Mouse (Mus musculus) kidney, adult 11 months (tissue): ENCODE measurements around the gene Mnx1.

Source experiments
- DNase-seq: peaks from one replicate; pipeline ENCODE4 v3.0.0; 2022

Mnx1 gene

DNA sequence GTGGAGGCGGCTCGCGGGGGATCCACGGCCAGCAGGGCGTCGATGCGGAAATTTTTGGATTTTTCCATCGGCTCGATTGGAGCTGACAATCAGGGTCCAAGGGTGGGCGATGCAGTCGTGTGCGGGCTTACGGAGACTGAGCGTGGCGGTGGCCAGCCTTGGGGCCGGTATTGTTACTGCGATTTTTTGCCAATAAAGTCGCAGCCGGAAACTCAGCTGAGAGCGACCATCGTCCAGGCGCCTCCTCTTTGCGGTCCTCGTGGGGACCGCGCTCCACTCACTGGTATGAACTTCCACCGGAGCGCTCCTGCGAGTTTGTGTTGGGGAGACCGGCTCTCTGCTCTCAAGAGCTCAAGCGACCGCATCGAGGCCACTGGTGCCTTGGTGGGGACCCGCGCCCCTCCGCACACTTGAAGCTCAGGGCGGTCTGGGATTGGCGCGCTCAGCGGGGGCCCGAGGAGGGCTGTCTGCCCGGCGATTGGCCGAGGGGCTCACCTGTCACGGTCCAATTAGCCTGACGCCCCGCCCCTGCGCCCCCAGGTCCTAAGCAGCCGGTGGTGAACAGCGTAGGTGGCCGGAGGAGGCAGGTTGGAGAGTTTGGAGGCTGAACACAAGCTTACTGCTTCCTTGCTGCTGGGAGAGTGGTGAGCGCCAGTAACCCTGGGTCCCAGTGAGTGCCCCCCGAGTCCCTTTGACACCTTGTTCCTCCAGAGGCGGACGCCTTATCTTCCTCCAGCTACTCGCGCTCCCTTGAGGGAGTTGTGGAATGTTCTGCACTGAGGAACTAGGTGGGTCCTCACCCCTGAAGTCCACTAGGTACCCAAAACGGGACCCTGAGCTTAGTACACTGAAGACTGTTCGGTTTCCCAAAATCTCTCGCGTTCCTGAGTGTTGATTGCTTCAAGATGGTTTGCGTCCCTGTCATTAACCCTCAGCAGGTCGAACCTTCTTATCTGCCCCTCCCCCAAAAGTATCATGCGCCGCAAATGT, at the start of gene Mnx1:
Mnx1 (minus strand) TSS at position 263 of the 990 bp plus-strand sequence.
- DNase-seq: no peak

DNA sequence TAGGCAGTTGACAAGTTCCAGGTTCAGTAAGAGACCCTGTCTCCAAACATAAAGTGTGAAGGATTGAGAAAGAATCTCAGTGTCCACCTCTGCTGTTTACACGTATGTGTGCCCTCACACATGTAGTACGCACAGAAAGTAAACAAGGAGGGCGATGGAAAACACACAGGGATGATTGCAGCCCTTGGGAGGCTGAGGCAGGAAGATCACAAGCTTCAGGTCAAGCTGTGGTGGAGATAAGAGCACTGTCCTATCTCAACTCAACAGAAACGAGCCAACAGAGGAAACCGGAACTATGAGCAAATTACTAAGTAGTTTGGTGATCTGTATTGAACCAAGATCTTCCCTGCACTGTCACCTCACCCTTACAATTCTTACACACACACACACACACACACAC, 38.2 kb upstream of the Mnx1 start:
- DNase-seq: no peak

DNA sequence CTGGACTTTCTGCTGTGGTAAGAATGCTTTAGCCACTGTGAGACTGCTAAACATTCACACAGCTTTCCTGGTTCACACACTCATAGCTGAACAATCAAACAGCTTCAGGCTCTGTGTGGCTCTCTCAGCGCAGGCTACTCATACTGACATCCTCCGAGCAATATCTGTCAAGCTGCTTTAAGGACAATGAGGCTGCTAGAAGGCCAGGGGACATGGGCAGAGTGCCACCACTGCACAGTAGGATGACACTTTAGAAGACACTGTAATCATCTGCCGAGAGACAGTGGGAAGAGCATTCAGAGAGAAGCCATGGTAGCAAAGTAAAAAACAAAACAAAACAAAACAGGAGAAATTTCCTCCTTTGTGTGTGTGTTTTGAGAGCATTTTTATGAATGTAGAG, 37.6 kb upstream of the Mnx1 start:
- DNase-seq: no peak

DNA sequence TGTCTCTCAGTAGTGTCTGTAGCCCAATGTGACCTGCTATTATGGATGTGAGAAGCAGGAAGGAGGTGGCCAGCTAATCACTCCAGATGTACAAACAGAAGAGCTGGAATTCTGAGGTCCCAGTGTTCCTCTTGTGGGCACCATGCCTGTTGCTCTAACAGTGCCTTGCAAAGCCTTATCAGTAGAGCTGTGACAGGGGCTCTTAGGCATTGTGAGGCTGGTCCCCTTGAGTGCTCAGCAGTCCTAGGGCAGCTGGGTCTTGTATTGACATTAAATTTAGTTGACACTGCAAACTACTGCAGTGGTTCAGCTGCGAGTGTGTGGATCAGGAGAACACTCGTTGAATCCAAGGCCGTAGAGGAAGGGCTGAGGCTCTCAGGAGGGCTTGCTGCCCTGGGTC, 28.7 kb upstream of the Mnx1 start:
- DNase-seq: no peak

DNA sequence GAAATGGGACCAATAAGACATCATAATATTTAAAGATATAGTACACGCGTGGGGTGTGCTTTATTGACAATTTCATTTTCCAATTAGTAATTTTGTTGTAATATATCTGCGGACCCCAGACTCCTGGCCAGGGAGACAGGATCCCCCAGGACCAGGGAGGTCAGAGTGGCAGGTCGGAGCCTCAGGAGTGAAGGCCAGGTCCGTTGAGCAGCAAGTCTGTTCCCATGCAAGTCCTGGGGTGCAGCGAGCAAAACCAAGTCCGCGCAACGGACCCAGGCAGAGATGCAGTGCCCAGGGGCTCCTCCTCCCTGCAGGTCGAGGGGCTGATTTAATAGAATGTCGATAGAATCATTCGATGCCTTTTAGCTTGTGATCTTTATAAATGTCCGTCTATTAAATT, 9.1 kb upstream of the Mnx1 start:
- DNase-seq: no peak

DNA sequence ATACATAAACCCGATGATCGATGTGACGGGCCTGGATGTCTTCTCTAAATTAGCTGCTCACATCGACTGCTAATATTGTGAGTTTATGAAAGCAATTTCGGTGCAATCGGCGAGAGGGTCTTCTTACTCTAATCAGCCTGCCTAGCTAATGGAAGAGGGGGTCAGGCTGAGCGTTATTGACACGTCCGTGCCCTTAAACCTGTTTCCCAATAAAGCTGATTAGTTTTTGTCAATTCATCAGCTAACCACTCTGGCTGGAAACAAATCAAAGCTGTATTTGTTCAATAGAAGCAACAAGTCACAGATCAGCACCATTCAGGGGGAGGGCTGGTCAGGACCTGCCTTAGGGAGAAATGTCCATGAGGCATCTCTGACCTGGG, 7.7 kb upstream of the Mnx1 start:
- DNase-seq: no peak

DNA sequence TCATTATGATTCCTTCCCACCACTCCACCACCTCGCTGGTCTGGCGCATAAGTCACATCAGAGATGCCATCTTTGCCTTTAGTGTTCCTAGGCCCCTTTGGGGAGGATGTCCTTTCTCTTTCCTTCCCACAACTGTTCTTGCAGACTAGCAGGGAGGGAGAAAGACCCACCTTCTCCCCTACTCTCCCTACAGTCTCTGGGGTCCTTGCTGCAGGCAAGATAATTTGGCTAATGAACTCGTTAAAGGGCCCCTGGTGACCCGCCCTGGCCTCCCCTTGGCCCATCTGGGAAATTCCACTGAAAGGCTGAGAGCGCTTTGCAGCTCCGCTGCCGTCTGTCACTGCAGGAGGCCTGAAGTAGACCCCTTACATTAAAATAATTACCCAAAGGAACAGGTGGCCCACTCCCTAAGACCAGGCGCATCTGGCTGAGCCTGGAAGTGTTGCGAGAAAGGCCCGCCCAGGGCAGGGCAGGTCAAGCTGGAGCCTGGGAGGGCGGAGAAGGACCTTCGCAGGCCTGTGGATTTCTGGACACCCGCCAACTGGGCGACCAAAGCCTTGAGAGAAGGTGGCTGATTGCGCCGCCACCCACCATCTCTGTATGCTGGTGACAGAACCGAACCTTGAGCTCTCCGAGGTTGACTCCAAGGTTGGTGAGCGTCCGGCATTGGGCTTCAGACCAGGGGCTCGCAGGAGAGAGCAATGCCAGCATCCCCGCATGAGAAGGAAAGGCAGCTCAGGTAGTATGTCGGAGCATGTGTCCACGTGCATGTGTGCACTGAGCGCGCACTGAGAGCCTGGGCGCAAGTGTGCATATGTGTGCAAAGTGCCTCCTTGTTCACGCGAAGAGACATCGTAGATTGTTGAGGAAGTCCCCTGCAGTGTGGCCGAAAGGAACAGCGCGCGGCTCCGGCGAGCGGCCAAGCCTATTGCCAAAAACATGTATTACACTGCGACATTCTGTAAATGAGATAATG, 7.0 kb upstream of the Mnx1 start:
- no peak for DNase-seq

DNA sequence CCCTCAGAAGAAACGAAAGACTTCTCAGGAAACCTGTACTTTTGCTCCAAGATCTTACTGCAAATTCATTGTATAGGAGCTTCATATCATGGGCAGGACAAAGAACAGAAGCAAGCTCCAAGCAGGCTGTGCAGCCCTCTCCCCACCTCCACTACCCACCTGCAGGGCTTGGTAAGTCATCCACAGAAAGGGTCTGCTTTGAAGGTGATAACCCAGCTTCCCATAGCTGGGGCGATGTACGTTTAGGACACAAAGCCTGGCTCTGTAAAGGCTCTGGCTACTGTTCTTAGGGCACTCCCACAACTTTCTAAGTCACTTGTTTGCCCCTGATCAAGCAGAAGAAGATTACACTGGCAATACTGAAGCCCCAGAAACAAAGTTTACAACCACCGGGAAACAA, 5.5 kb upstream of the Mnx1 start:
- no peak for DNase-seq

DNA sequence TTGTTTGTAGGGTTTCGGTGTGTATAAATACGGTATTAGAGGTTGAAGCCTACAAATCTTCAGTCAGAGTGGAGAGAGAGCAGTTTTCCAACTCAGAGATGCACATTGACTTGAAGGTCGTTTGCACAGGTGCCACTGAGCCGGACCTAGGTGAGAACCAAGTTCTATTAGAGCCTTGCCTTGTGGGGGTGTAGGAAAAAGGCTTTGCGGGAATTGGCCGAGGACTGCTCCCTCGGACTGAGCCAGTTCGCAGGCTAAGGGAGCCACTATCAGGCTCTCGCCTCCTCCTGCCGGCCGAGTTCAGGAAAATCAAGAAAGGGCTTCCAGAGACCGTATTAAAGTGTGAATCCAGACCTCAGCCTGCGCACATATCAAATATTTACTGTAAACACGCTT, 926 bp upstream of the Mnx1 start:
- no peak for DNase-seq

DNA sequence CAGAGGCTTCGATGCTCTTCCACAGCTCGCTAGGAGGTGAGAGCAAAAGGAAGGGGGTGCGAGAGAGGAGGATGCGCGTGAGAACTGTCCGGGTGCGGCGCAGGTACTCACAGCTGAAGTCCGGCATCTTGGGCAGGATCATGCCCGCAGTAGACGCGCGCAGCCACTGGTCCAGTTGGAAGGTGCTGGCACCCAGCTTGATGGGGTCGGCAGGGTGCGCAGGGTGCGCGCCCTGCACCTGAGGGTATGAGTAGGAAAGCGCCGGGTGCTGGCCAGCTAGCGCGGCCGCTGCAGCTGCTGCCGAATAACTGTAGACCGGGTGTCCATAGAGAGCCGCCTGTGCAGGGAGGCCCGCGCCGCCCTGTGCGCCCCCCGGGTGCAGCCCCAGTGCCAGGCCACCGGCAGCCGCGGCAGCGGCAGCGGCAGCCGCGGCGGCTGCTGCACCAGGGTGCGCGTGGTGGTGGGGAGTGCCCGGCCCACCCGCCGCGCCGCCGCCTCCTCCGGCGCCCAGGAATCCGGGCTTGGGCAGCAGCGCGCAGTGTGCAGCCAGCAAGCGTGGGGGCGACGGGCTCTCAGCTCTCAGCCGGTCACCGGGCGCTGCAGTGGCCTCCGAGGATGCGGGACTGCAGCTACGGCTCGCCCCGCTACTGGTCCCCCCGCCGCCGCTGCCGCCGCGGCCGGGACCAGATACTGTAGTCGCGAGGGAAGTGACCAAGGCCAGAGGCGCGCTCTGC, 629 bp downstream of the Mnx1 start:
- DNase-seq: no peak

DNA sequence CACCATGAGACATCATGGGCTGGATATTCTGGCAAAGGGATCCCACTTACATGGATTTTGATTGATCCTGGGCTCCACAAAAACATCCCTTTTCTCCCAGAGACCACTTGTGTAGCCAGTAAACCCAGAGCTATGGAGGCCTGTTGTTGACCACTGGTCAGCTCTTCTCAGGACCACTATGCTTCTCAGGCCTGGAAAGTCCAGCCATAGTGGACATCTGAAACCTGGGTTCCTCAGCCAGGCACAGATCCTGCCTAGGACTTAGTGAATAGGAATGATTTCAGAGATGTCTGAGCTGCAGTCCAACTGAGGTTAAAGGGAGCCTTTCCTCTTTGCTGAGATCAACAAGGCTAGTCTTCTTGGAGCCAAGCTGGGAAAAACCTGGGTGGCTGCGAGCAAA, 2.2 kb downstream of the Mnx1 start:
- no peak for DNase-seq

DNA sequence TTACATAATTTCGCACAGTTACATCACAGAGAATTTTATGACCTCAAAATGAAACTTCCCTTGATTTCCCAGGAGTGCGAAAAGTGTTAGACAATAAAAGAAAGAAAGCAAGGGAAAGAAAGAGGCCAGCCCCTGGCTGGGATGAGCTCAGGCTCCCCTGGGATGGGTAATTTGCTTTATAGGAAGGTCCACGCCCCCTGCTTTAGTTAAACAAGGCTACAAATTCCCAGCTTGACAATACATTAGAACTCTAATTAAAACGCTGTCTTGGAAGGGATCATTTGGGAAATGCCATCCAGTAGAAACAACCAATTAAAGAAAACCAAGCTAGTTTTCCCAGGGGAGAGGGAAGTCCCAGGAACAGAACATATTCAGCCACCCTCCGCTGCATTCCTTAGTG, 2.7 kb downstream of the Mnx1 start:
- no peak for DNase-seq

DNA sequence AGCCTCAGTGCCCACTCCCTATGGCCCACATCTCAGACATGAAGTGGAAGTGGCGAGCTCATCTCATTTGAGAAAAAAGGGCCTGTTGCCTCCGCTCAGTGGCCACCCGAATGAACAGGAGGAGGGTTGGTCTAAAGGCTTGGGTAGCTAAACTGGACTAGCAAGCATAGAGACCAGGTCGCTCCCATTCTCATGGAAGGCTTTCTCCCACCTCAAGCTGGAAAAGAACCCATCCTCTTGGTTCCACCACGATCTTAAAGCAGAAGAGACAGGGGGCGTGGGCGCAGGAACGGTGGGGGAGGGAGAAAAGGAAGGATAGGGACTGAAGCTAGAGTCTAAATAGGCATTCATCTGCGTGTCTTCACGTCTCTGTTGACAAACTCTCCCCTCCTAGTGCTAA, 3.2 kb downstream of the Mnx1 start:
- DNase-seq: no peak

DNA sequence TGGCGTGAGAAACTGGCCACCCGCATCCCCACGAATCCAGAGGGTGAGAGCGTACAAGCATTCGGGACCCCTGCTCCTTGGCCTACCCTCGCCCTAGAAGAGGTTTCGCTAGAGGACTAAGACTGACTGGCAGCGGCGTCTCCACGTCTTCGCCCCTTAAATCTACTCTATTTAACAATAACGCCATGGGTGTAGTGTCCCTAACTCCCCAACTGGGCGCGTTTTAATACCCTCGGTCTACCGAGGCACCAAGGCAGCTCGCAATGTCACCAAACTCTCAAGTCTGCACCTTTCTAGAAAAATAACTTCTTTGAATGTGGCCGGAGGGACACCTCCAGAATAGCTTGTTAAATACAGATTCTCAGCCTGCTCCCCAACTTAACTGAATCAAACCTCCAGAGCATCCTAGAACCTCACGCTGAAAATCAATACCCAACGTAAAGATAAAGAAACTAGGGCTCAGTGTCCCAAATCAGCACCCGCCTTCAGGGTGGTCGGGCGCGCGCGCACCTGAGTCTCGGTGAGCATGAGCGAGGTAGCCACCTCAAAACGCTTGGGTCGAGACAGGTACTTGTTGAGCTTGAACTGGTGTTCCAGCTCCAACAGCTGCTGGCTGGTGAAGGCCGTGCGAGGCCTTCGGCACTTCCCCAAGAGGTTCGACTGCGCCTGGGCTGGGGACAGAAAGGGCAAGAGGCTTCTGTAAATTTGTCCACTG, 3.9 kb downstream of the Mnx1 start:
- no peak for DNase-seq

DNA sequence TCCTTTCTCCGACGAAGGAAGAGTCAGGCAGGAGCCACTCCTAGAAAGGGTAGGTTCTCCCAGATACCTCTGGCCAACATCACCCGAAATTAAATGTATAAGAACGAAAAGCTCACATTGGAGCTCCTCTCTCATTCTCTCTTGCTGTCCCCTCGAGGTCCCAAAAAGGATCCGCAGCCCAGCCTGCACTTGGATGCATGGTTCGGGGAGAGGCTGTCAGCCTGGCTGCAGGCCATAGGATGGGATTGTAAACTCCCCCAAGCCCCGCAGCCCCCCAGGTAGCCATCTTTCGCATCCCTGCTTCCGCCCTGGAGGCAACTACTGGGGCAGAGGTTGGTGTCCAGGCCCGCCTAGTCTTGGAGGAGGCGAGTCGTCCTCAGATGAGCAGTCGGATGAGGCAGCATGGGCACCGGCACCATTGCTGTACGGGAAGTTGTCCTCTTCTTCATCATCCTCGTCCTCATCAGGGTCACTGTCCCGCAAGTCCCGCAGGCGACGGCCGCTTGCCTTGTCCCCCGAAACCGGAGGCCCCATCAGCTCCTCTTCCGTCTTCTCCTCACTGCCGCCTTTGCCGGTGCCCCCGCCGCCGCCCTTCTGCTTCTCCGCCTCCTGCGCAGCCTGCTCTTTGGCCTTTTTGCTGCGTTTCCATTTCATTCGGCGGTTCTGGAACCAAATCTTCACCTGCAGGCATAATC, 4.6 kb downstream of the Mnx1 start:
- no peak for DNase-seq

DNA sequence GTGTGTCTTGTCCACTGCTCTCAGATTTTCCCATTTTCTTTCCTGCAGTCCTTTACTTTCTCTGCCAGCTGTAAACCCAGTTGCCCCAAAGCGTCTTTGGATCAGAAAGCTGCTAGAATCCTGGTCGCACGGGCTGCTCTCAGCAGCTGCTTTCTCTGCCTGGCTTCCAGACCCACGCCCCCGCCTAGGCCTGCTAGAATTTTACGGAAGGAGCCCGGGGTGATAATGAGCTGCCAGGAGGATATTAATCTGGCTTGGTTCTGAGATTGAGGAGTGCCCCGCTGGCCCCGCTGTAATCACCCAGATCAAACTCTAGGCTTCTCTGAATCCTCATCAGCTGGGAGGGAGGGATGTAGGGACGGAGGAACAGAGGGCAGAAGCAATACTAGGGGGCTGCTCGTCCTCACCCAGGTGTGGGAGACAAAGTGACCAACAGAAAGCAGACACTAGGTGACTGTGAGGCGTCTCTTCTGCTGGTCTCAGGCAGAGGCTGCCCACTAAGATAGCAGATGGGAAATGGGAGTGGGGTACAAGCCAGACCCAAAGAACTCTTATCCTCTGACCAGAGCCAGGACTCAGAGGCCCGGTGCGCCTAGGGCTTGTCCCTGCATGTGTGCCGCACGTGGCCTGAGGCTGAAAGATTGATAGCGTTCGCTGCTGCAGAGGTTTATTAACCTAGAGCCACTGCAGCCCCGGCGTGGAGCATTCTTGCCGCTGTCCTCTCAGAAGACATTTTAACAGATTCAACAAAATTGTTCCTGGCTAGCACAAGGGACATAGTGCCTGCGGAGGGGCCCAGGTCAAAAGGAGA, 6.2 kb downstream of the Mnx1 start:
- DNase-seq: no peak

DNA sequence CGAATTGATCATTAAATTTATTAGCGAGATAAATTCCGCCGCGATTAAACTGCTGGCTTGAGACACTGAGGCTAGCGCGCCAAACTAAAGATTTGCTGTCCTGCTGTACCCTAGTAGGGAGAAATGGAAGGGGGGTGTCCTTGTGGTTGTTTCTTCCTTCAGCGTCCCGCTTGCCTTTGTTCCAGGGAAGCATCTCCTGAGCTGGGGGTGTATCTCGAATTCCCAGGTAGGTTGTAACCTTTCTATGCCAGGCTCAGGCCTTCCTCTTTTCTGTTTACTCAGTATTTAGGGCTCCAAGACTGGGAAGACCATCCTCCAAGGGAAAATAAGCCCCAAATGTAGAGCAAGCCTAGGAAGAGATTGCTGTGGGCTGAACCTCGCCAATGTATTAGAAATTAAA, 6.9 kb downstream of the Mnx1 start:
- no peak for DNase-seq

DNA sequence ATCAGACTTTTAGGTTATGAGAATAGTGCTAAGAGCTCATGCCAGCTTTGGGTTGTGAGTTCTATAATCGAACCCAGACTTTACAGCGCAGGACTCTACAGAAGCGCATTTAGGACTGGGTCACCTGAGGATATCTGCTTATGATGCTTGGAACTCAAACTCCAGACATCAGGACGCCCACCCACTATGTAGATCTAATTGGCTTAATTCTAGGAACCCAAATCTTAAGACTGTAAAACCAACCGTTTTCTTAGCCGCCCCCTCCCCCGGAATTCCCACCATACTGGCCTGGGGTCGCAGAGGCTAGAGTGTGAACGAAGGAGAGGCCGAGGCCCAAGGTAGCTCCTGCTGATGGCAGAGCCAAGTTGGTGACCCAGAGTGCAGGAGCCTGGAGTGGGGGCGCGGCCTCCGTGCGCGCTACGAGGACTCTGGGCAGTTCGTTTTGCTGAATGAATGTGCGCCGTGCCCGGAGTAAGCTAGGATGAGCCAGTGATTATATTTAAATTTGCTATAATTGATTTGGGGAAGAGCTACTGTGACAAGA, 7.3 kb downstream of the Mnx1 start:
- no peak for DNase-seq

DNA sequence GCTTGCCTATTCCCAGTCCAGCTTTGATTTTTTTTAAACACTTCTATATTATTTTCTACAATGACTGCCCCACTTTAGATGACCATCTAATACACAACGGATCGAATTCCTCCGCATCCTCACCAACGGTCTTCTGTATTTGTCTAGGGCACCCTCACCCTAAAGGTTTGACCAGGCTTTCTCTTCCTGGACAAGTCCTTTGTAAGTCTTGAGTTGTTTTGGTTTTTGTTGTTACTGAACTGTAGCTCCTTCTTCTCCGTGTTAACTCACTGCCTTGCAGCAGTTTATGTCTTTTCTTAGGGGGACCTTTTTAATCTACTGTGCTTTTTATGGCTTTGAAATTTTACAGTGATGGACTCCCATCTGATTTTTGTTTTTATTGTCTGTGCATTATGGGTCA, 8.0 kb downstream of the Mnx1 start:
- no peak for DNase-seq

DNA sequence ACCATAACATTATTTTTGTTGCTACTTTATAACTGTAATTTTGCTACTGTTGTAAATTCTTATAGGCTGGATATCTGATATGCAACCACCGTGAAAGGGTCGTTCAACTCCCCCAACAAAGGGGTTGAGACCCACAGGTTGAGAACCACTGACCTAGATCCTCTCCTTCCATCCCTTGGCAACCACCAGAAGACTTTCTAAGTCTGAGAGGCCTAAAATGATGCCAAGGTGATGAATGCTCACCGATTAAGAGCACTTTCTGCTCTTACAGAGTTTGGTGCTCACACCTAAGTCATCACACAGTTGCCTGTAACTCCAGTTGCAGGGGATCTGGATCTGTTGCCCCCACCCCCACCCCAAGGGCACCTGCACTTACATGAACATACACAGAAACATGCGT, 8.8 kb downstream of the Mnx1 start:
- DNase-seq: no peak
